8 mouse cellular contexts compared by ENCODE assay signal in genomic region chr12:3806703-3807547, GRCm38 (mm10). TPM values are rescaled to one million over a fixed set of nuclear protein-coding genes. Genes with fewer than 3 reads are reported as not detected.
DNase-seq lines count a peak whose midpoint lies in the region; ATAC-seq lines count a peak whose summit lies in the region.

No protein-coding gene starts in this region.

- peak; percentile 61 for ATAC-seq in forebrain, embryonic 16.5 days
- ATAC-seq in hindbrain, embryonic 12.5 days (ENCODE audit: low FRiP score), result peak; percentile 38
- peak; percentile 35; the same call in 1 of the 2 replicates for ATAC-seq in megakaryocyte-erythroid progenitor cell, adult 5-6 weeks (replicated peaks; ENCODE audit: low FRiP score, low TSS enrichment, poor library complexity, severe bottlenecking)

- peak overlapping the region; percentile 77 for H3K4me3 ChIP-seq in forebrain, embryonic 16.5 days (replicated peaks; ENCODE audit: low read length)
- peak overlapping the region; percentile 97 for H3K4me3 ChIP-seq in hindbrain, embryonic 12.5 days

- H3K9ac ChIP-seq in forebrain, embryonic 16.5 days (replicated peaks; ENCODE audit: low read depth, low read length), result peak overlapping the region; percentile 79
- H3K9ac ChIP-seq in hindbrain, embryonic 12.5 days, result peak overlapping the region; percentile 91

- H3K4me2 ChIP-seq in forebrain, embryonic 16.5 days (ENCODE audit: low read length), result peak overlapping the region; percentile 69
- peak overlapping the region; percentile 75 for H3K4me2 ChIP-seq in hindbrain, embryonic 12.5 days (replicated peaks)

- H3K36me3 ChIP-seq in forebrain, embryonic 16.5 days (ENCODE audit: control insufficient read depth, insufficient read depth), result no peaks in the 10 kb centered on the region
- H3K36me3 ChIP-seq in hindbrain, embryonic 12.5 days, result no peaks in the 10 kb centered on the region

- WGBS in forebrain, embryonic 16.5 days, result under 1% methylated on average over 97 of the region's 141 CpGs
- under 1% methylated on average over 45 of the region's 141 CpGs for WGBS in hindbrain, embryonic 12.5 days

- H3K9me3 ChIP-seq in forebrain, embryonic 16.5 days (ENCODE audit: control insufficient read depth, low read length), result no peaks in the 10 kb centered on the region
- H3K9me3 ChIP-seq in hindbrain, embryonic 12.5 days (replicated peaks), result no peaks in the 10 kb centered on the region

- peak; percentile 86 to 91 for DNase-seq in adrenal gland, adult (ENCODE audit: inconsistent age in 2 of 2, low spot score in 1 of 2)
- no peak for DNase-seq in adrenal gland, adult 8-10 months
- peak; percentile 16 for DNase-seq in c-Kit-positive CD71-negative TER-119-negative erythroid progenitor cells, embryonic 14.5 days (ENCODE audit: low read depth)
- DNase-seq in left cerebral cortex, postnatal 36 days (ENCODE audit: low spot score in 2 of 2), result peak; percentile 61 to 76
- peak; percentile 27 to 45 for DNase-seq in spleen, postnatal 14 days (ENCODE audit: low spot score in 2 of 2)

- no peaks in the 10 kb centered on the region for H3K27me3 ChIP-seq in forebrain, embryonic 16.5 days (replicated peaks; ENCODE audit: control insufficient read depth, insufficient read depth, low read length)
- peaks cover 11% of the 10 kb centered on the region; the same call in 1 of the 2 replicates for H3K27me3 ChIP-seq in hindbrain, embryonic 12.5 days

- peaks cover 40% of the 10 kb centered on the region for H3K4me1 ChIP-seq in forebrain, embryonic 16.5 days (replicated peaks; ENCODE audit: control insufficient read depth, insufficient read depth, low read length)
- H3K4me1 ChIP-seq in hindbrain, embryonic 12.5 days, result peaks cover 40% of the 10 kb centered on the region

- peak overlapping the region; percentile 68 for H3K27ac ChIP-seq in forebrain, embryonic 16.5 days (ENCODE audit: low read length)
- peak overlapping the region; percentile 91 for H3K27ac ChIP-seq in hindbrain, embryonic 12.5 days

- intact Hi-C loops in left cerebral cortex, postnatal 36 days (cut with DNase I), result loop anchor here (5.0 kb wide), 2 partner anchors 50 to 65 kb away; no protein-coding TSS in a partner anchor

RNA-seq across cellular contexts. Expression of gene Dnmt3a, which starts 1.1 kb away (rescaled TPM):
- 10 to 100 TPM; 35.5 to 81.6 (median 56.9) TPM for total RNA-seq in adrenal gland, adult 8-10 months (2022)
- 86.3 and 86.6 TPM in 2 replicates for polyA plus RNA-seq in forebrain, embryonic 16.5 days (2015; fragmentation: Nextera tagmentation; extraction: Ambion mirVana)
- 166 and 180 TPM in 2 replicates for polyA plus RNA-seq in hindbrain, embryonic 12.5 days (2016; fragmentation: Nextera tagmentation; extraction: Ambion mirVana)
- 100 to 1,000 TPM; 100 to 124 TPM for total RNA-seq in left cerebral cortex, postnatal 36 days (2021)
- total RNA-seq in megakaryocyte-erythroid progenitor cell, adult 5-6 weeks (2014; fragmentation: Nextera tagmentation), result 13.4 and 30.0 TPM in 2 replicates
- 10.7 and 16.8 TPM in 2 replicates for total RNA-seq in megakaryocyte-erythroid progenitor cell, adult 5-6 weeks (2017)
